Mouse (Mus musculus) CH12.LX (cell line): Measurements from ENCODE around the gene Sprr4.

Source experiments
- CTCF ChIP-seq, 2 experiments: IDR thresholded peaks in 1 of 2; conservative IDR thresholded peaks in 1 of 2; 2 replicates each; pipeline ENCODE4 v1.5.1; 2011 to 2012; ENCODE audit warnings: low read depth in 2 of 2, low read length in 2 of 2, improper control_type of control experiment in 1 of 2, inconsistent platforms in 1 of 2, mild to moderate bottlenecking in 1 of 2, moderate library complexity in 1 of 2
- EP300 ChIP-seq: IDR thresholded peaks from 2 replicates; pipeline ENCODE4 v1.6.1; 2011; ENCODE audit warnings: low read length, improper control_type of control experiment
- ETS1 ChIP-seq: conservative IDR thresholded peaks from 2 replicates; pipeline ENCODE4 v1.6.1; 2012; ENCODE audit warnings: low read depth, mild to moderate bottlenecking, inconsistent platforms, low read length, improper control_type of control experiment, moderate library complexity
- MAFK ChIP-seq: IDR thresholded peaks from 2 replicates; pipeline ENCODE4 v1.6.1; 2011; ENCODE audit warnings: low read length, improper control_type of control experiment; ENCODE audit not compliant: insufficient replicate concordance
- MAX ChIP-seq: IDR thresholded peaks from 2 replicates; pipeline ENCODE4 v1.6.1; 2011; ENCODE audit warnings: low read length, improper control_type of control experiment
- MAZ ChIP-seq: IDR thresholded peaks from 2 replicates; pipeline ENCODE4 v1.6.1; 2012; ENCODE audit warnings: low read depth, mild to moderate bottlenecking, inconsistent platforms, low read length, improper control_type of control experiment, moderate library complexity
- POLR2A ChIP-seq: IDR thresholded peaks from 2 replicates; pipeline ENCODE4 v1.6.1; 2011; ENCODE audit warnings: low read depth, mild to moderate bottlenecking, improper control_type of control experiment, low read length
- USF1 ChIP-seq: IDR thresholded peaks from 2 replicates; pipeline ENCODE4 v1.6.1; 2014; ENCODE audit warnings: low read depth, mild to moderate bottlenecking, inconsistent platforms, low read length, improper control_type of control experiment
- ZC3H11A ChIP-seq: IDR thresholded peaks from 2 replicates; pipeline ENCODE4 v1.6.1; 2012; ENCODE audit warnings: low read depth, mild to moderate bottlenecking, inconsistent platforms, low read length, improper control_type of control experiment

- TF ChIP-seq USF1: no peak
- TF ChIP-seq ZC3H11A: no peak
- no peak for TF ChIP-seq EP300
- TF ChIP-seq CTCF (conservative IDR thresholded peaks at IDR 0.05 in 1 of 2, IDR thresholded peaks at IDR 0.05 in 1 of 2; ENCODE audit: low read depth in 2 of 2, low read length in 2 of 2): no peak
- TF ChIP-seq ETS1: no peak; the same call in 1 of the 2 replicates
- TF ChIP-seq MAFK: no peak
- TF ChIP-seq POLR2A: no peak
- TF ChIP-seq MAX: no peak
- no peak for TF ChIP-seq MAZ
Measured at GRCm38 (mm10) chr3:92485863-92486262, 14.4 kb downstream of the Sprr4 start, which contains the start of gene Sprr1a.
